In genomic region chr8:86631395-86631794, GRCm38 (mm10) we compare ENCODE assay signal across 19 mouse cellular contexts. TPM values are rescaled to one million over a fixed set of nuclear protein-coding genes. Genes with fewer than 3 reads are reported as not detected.
"Had no signal": no experiment of that assay in that cellular context is flagged by ENCODE, and none has a peak within 500 bp of the region (broad histone marks: within the 10 kb centered on the region; RNA-seq: fewer than 3 reads in every experiment).

No protein-coding gene starts in this region.

- H3K27ac ChIP-seq: kidney, embryonic 15.5 days; left cerebral cortex, adult 2 months; limb, embryonic 12.5 days; liver, embryonic 15.5 days; lung, embryonic 15.5 days; midbrain, embryonic 15.5 days; neural tube, embryonic 12.5 days had no signal

- ATAC-seq: intestine, embryonic 16.5 days; midbrain, embryonic 15.5 days had no signal

- H3K9ac ChIP-seq: kidney, embryonic 15.5 days; limb, embryonic 12.5 days; liver, embryonic 15.5 days; lung, embryonic 15.5 days; midbrain, embryonic 15.5 days; neural tube, embryonic 12.5 days had no signal

- H3K9me3 ChIP-seq: kidney, embryonic 15.5 days; limb, embryonic 12.5 days; liver, embryonic 15.5 days; lung, embryonic 15.5 days; megakaryocyte, embryonic 14.5 days; midbrain, embryonic 15.5 days; neural tube, embryonic 12.5 days had no signal

- DNase-seq: kidney, adult 2 months; kidney, postnatal 25 days; liver; retina, postnatal 1 day; right cerebral cortex, postnatal 4 days; spleen, adult 18-20 months; thymus, adult 18-20 months; thymus, postnatal 14 days had no signal

- H3K4me1 ChIP-seq: kidney, embryonic 15.5 days; limb, embryonic 12.5 days; lung, embryonic 15.5 days; neural tube, embryonic 12.5 days had no signal

- H3K4me3 ChIP-seq: kidney, embryonic 15.5 days; left cerebral cortex, adult 2 months; limb, embryonic 12.5 days; liver, embryonic 15.5 days; lung, embryonic 15.5 days; megakaryocyte, embryonic 14.5 days; midbrain, embryonic 15.5 days; neural tube, embryonic 12.5 days had no signal

- H3K4me2 ChIP-seq: kidney, embryonic 15.5 days; limb, embryonic 12.5 days; liver, embryonic 15.5 days; lung, embryonic 15.5 days; midbrain, embryonic 11.5 days; midbrain, embryonic 15.5 days; neural tube, embryonic 12.5 days had no signal

- H3K27me3 ChIP-seq: kidney, embryonic 15.5 days; limb, embryonic 12.5 days; liver, embryonic 15.5 days; lung, embryonic 15.5 days; megakaryocyte, embryonic 14.5 days; midbrain, embryonic 15.5 days; neural tube, embryonic 12.5 days had no signal

RNA-seq across cellular contexts. Expression of gene Abcc12, which starts 50.9 kb away (rescaled TPM):
- total RNA-seq: monocyte, adult 5-6 weeks had no signal
- polyA plus RNA-seq: liver, embryonic 15.5 days; neural tube, embryonic 12.5 days had no signal
